Mouse (Mus musculus): Measurements from ENCODE around the gene Tmem201. TPM values are rescaled to one million over a fixed set of nuclear protein-coding genes. Genes with fewer than 3 reads are reported as not detected.
A peak's percentile ranks its signal among the peaks of the same experiment; 100 is the strongest.
"Not testable (repeated sequence)": the region's sequence is repeated elsewhere in the genome, so short reads cannot be mapped to it uniquely, and the experiment has no call there.

Tmem201 gene
- polyA plus RNA-seq, 1 experiment from 2014 or later = 36.2 TPM

GRCm38 (mm10) chr4:149772394-149772793 is 34.5 kb upstream of the Tmem201 start:
- 9% methylated on average over 2 of the region's 2 CpGs for WGBS
- Histone ChIP-seq H3K9ac (no peak overlapping the region), H3K4me1 (peaks cover 13% of the 10 kb centered on the region), H3K27me3 (no peaks in the 10 kb centered on the region), H3K36me3 (no peaks in the 10 kb centered on the region), H3K4me2 (replicated peaks) (peak overlapping the region; percentile 99), H3K9me3 (no peaks in the 10 kb centered on the region), H3K4me3 (peak overlapping the region; percentile 85; the same call in 1 of the 2 replicates), H3K27ac (no peak overlapping the region)
- ATAC-seq (ENCODE audit: low FRiP score, low read depth) = no peak

- Histone ChIP-seq H3K36me3 (peaks cover 19% of the 10 kb centered on the region), H3K4me1 (no peaks in the 10 kb centered on the region), H3K27me3 (no peaks in the 10 kb centered on the region), H3K4me2 (replicated peaks) (no peak overlapping the region), H3K4me3 (no peak overlapping the region), H3K9me3 (no peaks in the 10 kb centered on the region), H3K9ac (no peak overlapping the region), H3K27ac (no peak overlapping the region)
- 90% methylated on average over 5 of the region's 5 CpGs for WGBS
- ATAC-seq (ENCODE audit: low FRiP score, low read depth) = no peak
Measured at GRCm38 (mm10) chr4:149765201-149765600, 27.4 kb upstream of the Tmem201 start.

GRCm38 (mm10) chr4:149763335-149763734 is 25.5 kb upstream of the Tmem201 start:
- peaks cover 26% of the 10 kb centered on the region for H3K36me3 ChIP-seq
- no peaks in the 10 kb centered on the region for H3K27me3 ChIP-seq
- H3K9me3 ChIP-seq = no peaks in the 10 kb centered on the region
- no peak overlapping the region for H3K27ac ChIP-seq
- WGBS = 86% methylated on average over 2 of the region's 2 CpGs
- H3K4me3 ChIP-seq = no peak overlapping the region
- ATAC-seq (ENCODE audit: low FRiP score, low read depth) = no peak
- no peak overlapping the region for H3K4me2 ChIP-seq (replicated peaks)
- no peak overlapping the region for H3K9ac ChIP-seq
- 0 out of 2 replicates have a peak, but pooled peaks cover 3% of the 10 kb centered on the region for H3K4me1 ChIP-seq

- no peak for ATAC-seq (ENCODE audit: low FRiP score, low read depth)
- 60% methylated on average over 5 of the region's 5 CpGs for WGBS
- H3K9me3 ChIP-seq = no peaks in the 10 kb centered on the region
- 0 out of 2 replicates have a peak, but pooled peaks cover 3% of the 10 kb centered on the region for H3K4me1 ChIP-seq
- peaks cover 33% of the 10 kb centered on the region for H3K36me3 ChIP-seq
- H3K4me3 ChIP-seq = no peak overlapping the region
- H3K27me3 ChIP-seq = no peaks in the 10 kb centered on the region
- H3K9ac ChIP-seq = no peak overlapping the region
- no peak overlapping the region for H3K27ac ChIP-seq
- no peak overlapping the region for H3K4me2 ChIP-seq (replicated peaks)
Measured at GRCm38 (mm10) chr4:149759517-149759916, 21.7 kb upstream of the Tmem201 start.

- H3K27ac ChIP-seq = no peak overlapping the region
- no peak overlapping the region for H3K4me2 ChIP-seq (replicated peaks)
- 87% methylated on average over 6 of the region's 6 CpGs for WGBS
Measured at GRCm38 (mm10) chr4:149758423-149758822, 20.6 kb upstream of the Tmem201 start.

GRCm38 (mm10) chr4:149756546-149756945 is 18.7 kb upstream of the Tmem201 start:
- not testable (repeated sequence) for H3K27ac ChIP-seq; H3K4me3 ChIP-seq; H3K4me2 ChIP-seq (replicated peaks); H3K27me3 ChIP-seq; ATAC-seq (ENCODE audit: low FRiP score, low read depth); H3K9me3 ChIP-seq; H3K9ac ChIP-seq
- peaks cover 38% of the 10 kb centered on the region for H3K36me3 ChIP-seq
- WGBS = 92% methylated on average over 7 of the region's 7 CpGs
- peaks cover 11% of the 10 kb centered on the region for H3K4me1 ChIP-seq

More at GRCm38 (mm10) chr4:149758423-149758822, 20.6 kb upstream of the Tmem201 start:
- H3K27me3 ChIP-seq = no peaks in the 10 kb centered on the region
- H3K36me3 ChIP-seq = peaks cover 41% of the 10 kb centered on the region
- H3K9ac ChIP-seq = no peak overlapping the region
- no peaks in the 10 kb centered on the region for H3K9me3 ChIP-seq
- no peak overlapping the region for H3K4me3 ChIP-seq
- no peak for ATAC-seq (ENCODE audit: low FRiP score, low read depth)
- H3K4me1 ChIP-seq = 0 out of 2 replicates have a peak, but pooled peaks cover 3% of the 10 kb centered on the region

- 49% methylated on average over 3 of the region's 3 CpGs for WGBS
- no peak for ATAC-seq (ENCODE audit: low FRiP score, low read depth)
- no peak overlapping the region for H3K4me3 ChIP-seq
- no peak overlapping the region for H3K4me2 ChIP-seq (replicated peaks)
- H3K27ac ChIP-seq = no peak overlapping the region
- H3K27me3 ChIP-seq = no peaks in the 10 kb centered on the region
- no peaks in the 10 kb centered on the region for H3K9me3 ChIP-seq
- H3K9ac ChIP-seq = no peak overlapping the region
- peaks cover 7% of the 10 kb centered on the region for H3K4me1 ChIP-seq
- peaks cover 26% of the 10 kb centered on the region for H3K36me3 ChIP-seq
Measured at GRCm38 (mm10) chr4:149752836-149753235, 15.0 kb upstream of the Tmem201 start.

- peaks cover 7% of the 10 kb centered on the region for H3K4me1 ChIP-seq
- WGBS = 28% methylated on average over 17 of the region's 17 CpGs
- H3K4me3 ChIP-seq = no peak overlapping the region
- peak overlapping the region; percentile 35 for H3K4me2 ChIP-seq (replicated peaks)
- no peaks in the 10 kb centered on the region for H3K9me3 ChIP-seq
- H3K27ac ChIP-seq = no peak overlapping the region
- no peak overlapping the region for H3K9ac ChIP-seq
- no peaks in the 10 kb centered on the region for H3K27me3 ChIP-seq
- peaks cover 26% of the 10 kb centered on the region for H3K36me3 ChIP-seq
- ATAC-seq (ENCODE audit: low FRiP score, low read depth) = no peak
Measured at GRCm38 (mm10) chr4:149752124-149752799, 14.4 kb upstream of the Tmem201 start.

- 38% methylated on average over 5 of the region's 5 CpGs for WGBS
- ATAC-seq (ENCODE audit: low FRiP score, low read depth) = no peak
- no peak overlapping the region for H3K9ac ChIP-seq
Measured at GRCm38 (mm10) chr4:149750671-149751070, 12.8 kb upstream of the Tmem201 start.

GRCm38 (mm10) chr4:149749663-149750015 is 11.8 kb upstream of the Tmem201 start:
- H3K27ac ChIP-seq; ATAC-seq (ENCODE audit: low FRiP score, low read depth); H3K9me3 ChIP-seq; H3K9ac ChIP-seq; H3K27me3 ChIP-seq; H3K4me1 ChIP-seq; H3K4me2 ChIP-seq (replicated peaks); H3K4me3 ChIP-seq: not testable (repeated sequence)
- H3K36me3 ChIP-seq = peaks cover 33% of the 10 kb centered on the region
- WGBS = 88% methylated on average over 3 of the region's 3 CpGs

More at GRCm38 (mm10) chr4:149750671-149751070, 12.8 kb upstream of the Tmem201 start:
- no peaks in the 10 kb centered on the region for H3K27me3 ChIP-seq
- peaks cover 7% of the 10 kb centered on the region for H3K4me1 ChIP-seq
- H3K36me3 ChIP-seq = peaks cover 25% of the 10 kb centered on the region
- no peak overlapping the region for H3K4me3 ChIP-seq
- H3K9me3 ChIP-seq = no peaks in the 10 kb centered on the region
- no peak overlapping the region for H3K4me2 ChIP-seq (replicated peaks)
- no peak overlapping the region for H3K27ac ChIP-seq

GRCm38 (mm10) chr4:149749003-149749662 is 11.3 kb upstream of the Tmem201 start:
- no peaks in the 10 kb centered on the region for H3K27me3 ChIP-seq
- peaks cover 35% of the 10 kb centered on the region for H3K36me3 ChIP-seq
- ATAC-seq (ENCODE audit: low FRiP score, low read depth) = no peak
- no peak overlapping the region for H3K4me3 ChIP-seq
- peaks cover 7% of the 10 kb centered on the region for H3K4me1 ChIP-seq
- WGBS = 90% methylated on average over 18 of the region's 18 CpGs
- no peak overlapping the region for H3K27ac ChIP-seq
- H3K4me2 ChIP-seq (replicated peaks) = no peak overlapping the region
- H3K9ac ChIP-seq = no peak overlapping the region
- no peaks in the 10 kb centered on the region for H3K9me3 ChIP-seq

GRCm38 (mm10) chr4:149744119-149744518 is 6.3 kb upstream of the Tmem201 start:
- Histone ChIP-seq H3K27ac (no peak overlapping the region), H3K4me2 (replicated peaks) (no peak overlapping the region), H3K4me3 (no peak overlapping the region), H3K9me3 (no peaks in the 10 kb centered on the region), H3K36me3 (peaks cover 50% of the 10 kb centered on the region), H3K9ac (no peak overlapping the region), H3K4me1 (no peaks in the 10 kb centered on the region), H3K27me3 (no peaks in the 10 kb centered on the region)
- 86% methylated on average over 7 of the region's 7 CpGs for WGBS
- ATAC-seq (ENCODE audit: low FRiP score, low read depth) = no peak
